ENCODE assay signal across 12 mouse cellular contexts in genomic region chr5:36895621-36896573, GRCm38 (mm10). TPM values are rescaled to one million over a fixed set of nuclear protein-coding genes. Genes with fewer than 3 reads are reported as not detected.
DNase-seq lines count a peak whose midpoint lies in the region; ATAC-seq lines count a peak whose summit lies in the region.
"Had no signal": no experiment of that assay in that cellular context is flagged by ENCODE, and none has a peak within 500 bp of the region (broad histone marks: within the 10 kb centered on the region; RNA-seq: fewer than 3 reads in every experiment).

No protein-coding gene starts in this region.

- peaks cover 5% of the 10 kb centered on the region; the same call in 1 of the 2 replicates for H3K27me3 ChIP-seq in heart, embryonic 15.5 days
- no peaks in the 10 kb centered on the region for H3K27me3 ChIP-seq in midbrain, embryonic 14.5 days (ENCODE audit: control insufficient read depth, insufficient read depth, low read length)
- H3K27me3 ChIP-seq in midbrain, embryonic 11.5 days (ENCODE audit: control insufficient read depth, insufficient read depth, low read length) = no peaks in the 10 kb centered on the region
- peaks cover 17% of the 10 kb centered on the region; the same call in 1 of the 2 replicates for H3K27me3 ChIP-seq in limb, embryonic 10.5 days (ENCODE audit: low read depth, poor library complexity, severe bottlenecking)
- H3K27me3 ChIP-seq: liver, embryonic 15.5 days had no signal

- DNase-seq in heart, postnatal 14 days = no peak
- DNase-seq in midbrain, embryonic 14.5 days = peak; percentile 41
- no peak for DNase-seq in midbrain, embryonic 11.5 days (ENCODE audit: low spot score, missing footprints)
- peak; percentile 37 for DNase-seq in limb, embryonic 10.5 days (ENCODE audit: low spot score)
- DNase-seq in adrenal gland, adult (ENCODE audit: inconsistent age in 2 of 2, low spot score in 1 of 2) = no peak
- no peak for DNase-seq in gastrocnemius, postnatal 36 days
- DNase-seq: adrenal gland, postnatal 25 days; thymus, postnatal 36 days had no signal

- no peak overlapping the region for H3K4me3 ChIP-seq in heart, embryonic 15.5 days
- no peak overlapping the region for H3K4me3 ChIP-seq in midbrain, embryonic 14.5 days (replicated peaks; ENCODE audit: low read depth, low read length)
- no peak overlapping the region for H3K4me3 ChIP-seq in midbrain, embryonic 11.5 days (ENCODE audit: low read depth, low read length)
- H3K4me3 ChIP-seq in limb, embryonic 10.5 days = no peak overlapping the region
- H3K4me3 ChIP-seq: heart, embryonic 10.5 days; liver, embryonic 15.5 days had no signal

- no peak overlapping the region for H3K9ac ChIP-seq in heart, embryonic 15.5 days
- H3K9ac ChIP-seq in midbrain, embryonic 14.5 days (replicated peaks; ENCODE audit: low read length) = no peak overlapping the region
- no peak overlapping the region for H3K9ac ChIP-seq in midbrain, embryonic 11.5 days (ENCODE audit: low read length)
- H3K9ac ChIP-seq: liver, embryonic 15.5 days had no signal

- 0 out of 2 replicates have a peak, but pooled peaks cover under 1% of the 10 kb centered on the region for H3K4me1 ChIP-seq in heart, embryonic 15.5 days (replicated peaks)
- peaks cover 5% of the 10 kb centered on the region for H3K4me1 ChIP-seq in midbrain, embryonic 14.5 days (ENCODE audit: control insufficient read depth, insufficient read depth, low read length)
- no peaks in the 10 kb centered on the region for H3K4me1 ChIP-seq in midbrain, embryonic 11.5 days (ENCODE audit: control insufficient read depth, insufficient read depth, low read length)
- H3K4me1 ChIP-seq in limb, embryonic 10.5 days = no peaks in the 10 kb centered on the region
- H3K4me1 ChIP-seq: liver, embryonic 15.5 days had no signal

- no peak overlapping the region for H3K27ac ChIP-seq in heart, embryonic 15.5 days
- 0 out of 2 replicates have a peak overlapping the region, but pooled peaks have one; percentile 41 for H3K27ac ChIP-seq in midbrain, embryonic 14.5 days (replicated peaks; ENCODE audit: low read depth, low read length)
- no peak overlapping the region for H3K27ac ChIP-seq in midbrain, embryonic 11.5 days (ENCODE audit: low read depth, low read length)
- no peak overlapping the region for H3K27ac ChIP-seq in limb, embryonic 10.5 days
- H3K27ac ChIP-seq: heart, embryonic 10.5 days; liver, embryonic 15.5 days; macrophage had no signal

- no peaks in the 10 kb centered on the region for H3K36me3 ChIP-seq in heart, embryonic 15.5 days
- H3K36me3 ChIP-seq in midbrain, embryonic 14.5 days (ENCODE audit: control insufficient read depth, insufficient read depth, low read length) = no peaks in the 10 kb centered on the region
- no peaks in the 10 kb centered on the region for H3K36me3 ChIP-seq in midbrain, embryonic 11.5 days (ENCODE audit: control insufficient read depth, insufficient read depth, low read length)
- H3K36me3 ChIP-seq in limb, embryonic 10.5 days = no peaks in the 10 kb centered on the region
- H3K36me3 ChIP-seq: heart, embryonic 10.5 days; liver, embryonic 15.5 days had no signal

- ATAC-seq in heart, embryonic 15.5 days (replicated peaks; ENCODE audit: insufficient number of reproducible peaks, insufficient read depth, low FRiP score, low read depth) = peak; percentile 27; the same call in 1 of the 2 replicates
- no peak for ATAC-seq in midbrain, embryonic 14.5 days (ENCODE audit: low FRiP score, low TSS enrichment)
- ATAC-seq in midbrain, embryonic 11.5 days (ENCODE audit: low FRiP score) = no peak

- H3K9me3 ChIP-seq in heart, embryonic 15.5 days (replicated peaks) = no peaks in the 10 kb centered on the region
- H3K9me3 ChIP-seq in midbrain, embryonic 14.5 days (ENCODE audit: control insufficient read depth, low read length) = no peaks in the 10 kb centered on the region
- no peaks in the 10 kb centered on the region for H3K9me3 ChIP-seq in midbrain, embryonic 11.5 days (ENCODE audit: control insufficient read depth, low read length)
- no peaks in the 10 kb centered on the region for H3K9me3 ChIP-seq in limb, embryonic 10.5 days (replicated peaks)
- H3K9me3 ChIP-seq: heart, embryonic 10.5 days; liver, embryonic 15.5 days had no signal

- intact Hi-C loops in heart, postnatal 14 days (cut with DNase I) = no loop called here
- intact Hi-C loops in gastrocnemius, postnatal 36 days (cut with DNase I) = no loop called here

- no peak overlapping the region for H3K4me2 ChIP-seq in heart, embryonic 15.5 days
- no peak overlapping the region for H3K4me2 ChIP-seq in midbrain, embryonic 14.5 days (ENCODE audit: low read length)
- H3K4me2 ChIP-seq in midbrain, embryonic 11.5 days = no peak overlapping the region
- H3K4me2 ChIP-seq: liver, embryonic 15.5 days had no signal

- WGBS in heart, embryonic 15.5 days = 67% methylated on average over 10 of the region's 10 CpGs
- 74% methylated on average over 10 of the region's 10 CpGs for WGBS in midbrain, embryonic 14.5 days
- WGBS in midbrain, embryonic 11.5 days = 85% methylated on average over 10 of the region's 10 CpGs
- 83% methylated on average over 10 of the region's 10 CpGs for WGBS in limb, embryonic 10.5 days

RNA-seq across cellular contexts. Expression of gene Ppp2r2c, which starts 27.6 kb away (rescaled TPM):
- 0.10 and 0.61 TPM in 2 replicates for polyA plus RNA-seq in heart, embryonic 15.5 days (2015; fragmentation: Nextera tagmentation; extraction: Ambion mirVana)
- under 1 TPM; 0.10 to 0.12 TPM for total RNA-seq in heart, postnatal 14 days (2021)
- 38.3 and 44.6 TPM in 2 replicates for polyA plus RNA-seq in midbrain, embryonic 14.5 days (2014; fragmentation: Nextera tagmentation; extraction: Ambion mirVana)
- 1.2 TPM in 2 replicates for polyA plus RNA-seq in midbrain, embryonic 11.5 days (2014; fragmentation: Nextera tagmentation; extraction: Ambion mirVana)
- 0.23 and 1.0 TPM in 2 replicates for polyA plus RNA-seq in limb, embryonic 10.5 days (2016; fragmentation: Nextera tagmentation; extraction: Ambion mirVana)
- under 1 TPM; 0.23 to 0.32 TPM for total RNA-seq in gastrocnemius, postnatal 36 days (2021)
- polyA plus RNA-seq: liver, embryonic 15.5 days; macrophage had no signal

Comparison
In these comparisons a context has a peak if more than half of its experiments do, and no peak if none do; other contexts are left out.
1. DNase-seq: peak in midbrain, embryonic 14.5 days (single experiment) and limb, embryonic 10.5 days (single experiment); none in heart, postnatal 14 days (0 of 2), midbrain, embryonic 11.5 days (single experiment), adrenal gland, adult (0 of 2) and gastrocnemius, postnatal 36 days (0 of 2).
2. RNA of gene Ppp2r2c, which starts 27.6 kb away (polyA plus RNA-seq): 38.3 to 44.6 TPM in midbrain, embryonic 14.5 days; 1.2 TPM in midbrain, embryonic 11.5 days, 0.23 to 1.0 TPM in limb, embryonic 10.5 days and 0.10 to 0.61 TPM in heart, embryonic 15.5 days; every median in the first group is over 10 times any median in the second.